Mouse (Mus musculus) stomach, postnatal 0 days (tissue): ENCODE measurements around the gene Tmem120b. TPM values are rescaled to one million over a fixed set of nuclear protein-coding genes. Genes with fewer than 3 reads are reported as not detected.

Experiments
- ATAC-seq: fragments of 200-750 bp; cut with Nextera tagmentation; 2 replicates; pipeline ENCODE4 v1.8.0; 2017; ENCODE audit not compliant: low FRiP score, low TSS enrichment
- DNase-seq: peaks from one replicate; pipeline ENCODE4 v3.0.0-alpha.2; 2016; ENCODE audit warnings: low spot score
- H3K27ac ChIP-seq: fragments of 300-500 bp; sonication (generic); replicated peaks from 2 replicates; pipeline ENCODE4 v1.5.1; 2014; ENCODE audit warnings: mild to moderate bottlenecking, control low read depth
- H3K27me3 ChIP-seq: fragments of 300-500 bp; sonication (generic); 2 replicates; pipeline ENCODE4 v1.6.1; 2014; ENCODE audit warnings: low read length; ENCODE audit not compliant: control insufficient read depth, insufficient read depth
- H3K36me3 ChIP-seq: fragments of 300-500 bp; sonication (generic); 2 replicates; pipeline ENCODE4 v1.6.1; 2014; ENCODE audit warnings: low read length, mixed read lengths; ENCODE audit not compliant: control insufficient read depth, insufficient read depth
- H3K4me1 ChIP-seq: fragments of 300-500 bp; sonication (generic); replicated peaks from 2 replicates; pipeline ENCODE4 v1.6.1; 2014; ENCODE audit warnings: antibody characterized with exemption; ENCODE audit not compliant: control insufficient read depth, insufficient read depth
- H3K4me2 ChIP-seq: fragments of 300-500 bp; sonication (generic); replicated peaks from 2 replicates; pipeline ENCODE4 v1.6.1; 2014; ENCODE audit warnings: low read depth, mild to moderate bottlenecking, control low read depth, moderate library complexity
- H3K4me3 ChIP-seq: fragments of 300-500 bp; sonication (generic); 2 replicates; pipeline ENCODE4 v1.5.1; 2014; ENCODE audit warnings: low read depth, low read length, control low read depth
- H3K9ac ChIP-seq: fragments of 300-500 bp; sonication (generic); 2 replicates; pipeline ENCODE4 v1.6.1; 2014; ENCODE audit warnings: mild to moderate bottlenecking, low read length, control low read depth, mixed read lengths
- H3K9me3 ChIP-seq: fragments of 300-500 bp; sonication (generic); 2 replicates; pipeline ENCODE4 v1.6.1; 2016; ENCODE audit warnings: low read length; ENCODE audit not compliant: control insufficient read depth
- CTCF ChIP-seq: IDR thresholded peaks from 2 replicates; pipeline ENCODE4 v1.5.1; 2016; ENCODE audit warnings: antibody characterized with exemption, low read depth, mild to moderate bottlenecking, moderate library complexity
- EP300 ChIP-seq: optimal IDR thresholded peaks from 2 replicates; pipeline ENCODE3; 2016; ENCODE audit warnings: antibody characterized with exemption
- WGBS: fragments of 180-500 bp; shearing (Covaris S2); extraction: QIAGEN DNeasy Blood & Tissue Kit; methylation state at CpG from one replicate; pipeline ENCODE4 v1.1.7; 2014; 5-methylcytosine and 5-hydroxymethylcytosine counted together
- polyA plus RNA-seq: library from polyadenylated mRNA; unstranded; fragments of >200 nt; fragmentation: Nextera tagmentation; extraction: Ambion mirVana; gene quantifications from 2 replicates; pipeline ENCODE4 v1.2.1, GENCODE M21; 2015

The Tmem120b gene
- polyA plus RNA-seq, 1 experiment from 2014 or later: 9.1 TPM

DNA sequence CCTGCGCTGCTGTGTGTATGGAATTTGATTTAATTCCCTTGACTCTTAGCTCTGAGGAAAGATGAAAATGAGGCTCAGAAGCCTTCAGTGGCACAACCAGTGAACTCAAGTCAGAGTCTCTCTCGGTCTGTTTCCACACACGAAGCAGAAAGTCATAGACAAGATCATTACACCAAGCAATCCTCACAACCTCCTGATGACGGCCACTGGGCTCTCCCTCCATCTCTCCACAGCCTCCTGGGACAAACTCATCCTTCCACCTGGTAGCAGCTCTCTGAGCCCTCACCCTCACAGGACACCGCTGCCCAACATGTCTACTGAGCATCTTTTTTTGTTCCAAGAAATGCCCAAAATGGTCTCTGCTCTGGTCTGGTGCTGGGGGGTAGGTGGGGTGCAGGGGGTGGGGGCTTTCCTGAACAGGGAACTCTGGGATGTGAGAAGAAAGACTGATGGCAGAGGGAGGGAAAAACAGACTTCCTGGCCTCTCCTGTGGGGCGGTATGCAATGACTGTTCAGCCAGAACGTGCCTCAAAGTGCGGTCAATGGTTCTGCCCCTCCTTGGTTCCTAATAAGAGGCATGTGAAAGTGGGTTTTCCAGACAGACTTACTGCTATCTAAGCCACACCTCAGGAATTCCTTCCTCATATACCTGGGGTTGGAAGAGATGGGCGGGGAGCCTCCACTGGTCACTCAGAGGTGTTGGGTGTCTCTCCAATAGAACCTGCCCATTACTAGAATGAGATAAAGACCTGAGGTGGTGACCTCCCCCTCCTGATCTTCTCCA is 62.0 kb downstream of the Tmem120b start:
- H3K4me3 ChIP-seq: no peak overlapping the region
- peak overlapping the region; percentile 30; the same call in 1 of the 2 replicates for H3K27ac ChIP-seq
- DNase-seq: no peak
- H3K9me3 ChIP-seq: no peaks in the 10 kb centered on the region
- H3K27me3 ChIP-seq: no peaks in the 10 kb centered on the region
- 0 out of 2 replicates have a peak, but pooled peaks cover 2% of the 10 kb centered on the region for H3K36me3 ChIP-seq
- H3K4me2 ChIP-seq: no peak overlapping the region
- H3K9ac ChIP-seq: no peak overlapping the region
- no peak for TF ChIP-seq EP300
- TF ChIP-seq CTCF: no peak
- peaks cover 12% of the 10 kb centered on the region for H3K4me1 ChIP-seq
- 87% methylated on average over 9 of the region's 9 CpGs for WGBS
- no peak for ATAC-seq

DNA sequence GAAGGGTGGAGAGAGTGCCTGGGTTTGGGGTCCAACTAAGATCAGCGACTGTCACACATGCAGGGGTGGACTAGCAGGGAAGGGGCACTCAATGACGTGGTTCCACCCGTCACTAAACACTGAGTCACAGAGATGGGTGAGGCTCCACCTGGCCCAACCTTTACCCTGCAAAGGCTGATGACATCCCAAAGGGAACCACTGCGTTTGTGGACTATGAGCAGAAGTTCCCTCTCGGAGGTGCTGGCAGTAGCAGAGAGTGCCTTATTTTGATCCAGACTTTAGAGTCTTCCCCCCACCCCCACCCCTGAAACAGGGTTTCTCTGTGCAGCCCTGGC is 62.6 kb downstream of the Tmem120b start:
- ATAC-seq: peak; percentile 44
- no peak overlapping the region for H3K4me3 ChIP-seq
- peaks cover 15% of the 10 kb centered on the region for H3K4me1 ChIP-seq
- no peak overlapping the region for H3K4me2 ChIP-seq
- WGBS: 74% methylated on average over 5 of the region's 5 CpGs
- H3K9me3 ChIP-seq: no peaks in the 10 kb centered on the region
- H3K27me3 ChIP-seq: no peaks in the 10 kb centered on the region
- peak; percentile 65 for DNase-seq
- no peak for TF ChIP-seq CTCF
- TF ChIP-seq EP300: no peak
- H3K27ac ChIP-seq: peak overlapping the region; percentile 30; the same call in 1 of the 2 replicates
- no peak overlapping the region for H3K9ac ChIP-seq
- H3K36me3 ChIP-seq: 0 out of 2 replicates have a peak, but pooled peaks cover 2% of the 10 kb centered on the region

DNA sequence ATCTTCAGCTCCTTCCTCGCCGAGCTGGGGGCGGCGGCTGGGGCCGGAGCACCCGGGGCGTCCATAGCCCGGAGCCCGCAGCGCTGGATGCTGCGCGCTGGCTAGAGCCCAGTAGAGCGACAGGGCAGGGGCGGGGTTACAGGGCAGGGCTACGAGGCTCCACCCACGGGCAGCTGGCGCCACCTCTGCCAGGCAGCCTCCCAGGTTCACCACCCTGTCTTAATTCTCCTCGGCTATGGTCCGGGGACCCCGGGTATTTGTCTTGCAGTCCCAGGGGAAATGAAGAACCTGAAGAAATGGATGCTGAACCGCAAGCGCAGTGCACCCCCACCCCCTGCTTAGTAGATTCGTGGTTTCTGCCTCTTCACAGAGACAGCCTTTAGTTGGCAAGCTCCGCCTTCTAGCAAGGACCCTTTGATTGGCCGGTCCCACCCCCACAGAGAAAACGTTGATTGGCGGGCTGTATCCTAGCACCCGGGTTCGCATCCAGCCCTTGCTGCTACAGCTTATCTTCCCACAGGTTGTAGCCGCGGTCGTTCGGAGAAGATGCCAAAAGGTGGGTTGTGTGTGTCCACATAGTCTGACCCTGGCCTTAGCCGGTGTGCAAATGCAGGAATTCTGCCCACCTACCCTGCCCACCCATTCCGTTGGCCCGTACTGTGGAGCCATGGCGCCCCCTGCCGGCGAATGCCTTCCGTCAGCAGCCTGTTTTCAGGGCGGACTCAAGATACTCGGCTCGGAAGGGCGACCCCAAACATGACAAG is 64.3 kb downstream of the Tmem120b start, which contains the start of gene Rhof:
TSS of gene Rhof (minus strand) at position 385 of the 764 bp plus-strand sequence.
- Histone ChIP-seq H3K27ac (peak within 1 kb of the TSS; percentile 85), H3K4me3 (peak within 1 kb of the TSS; percentile 42), H3K4me1 (peaks cover 21% of the 10 kb centered on the region), H3K36me3 (0 out of 2 replicates have a peak, but pooled peaks cover 2% of the 10 kb centered on the region), H3K9ac (peak within 1 kb of the TSS; percentile 60), H3K9me3 (no peaks in the 10 kb centered on the region), H3K27me3 (no peaks in the 10 kb centered on the region), H3K4me2 (peak within 1 kb of the TSS; percentile 69)
- WGBS: 3% methylated on average over 43 of the region's 44 CpGs
- no peak for TF ChIP-seq EP300
- TF ChIP-seq CTCF: peak; percentile 94
- peak; percentile 24; the same call in 1 of the 2 replicates for ATAC-seq
- DNase-seq: peak; percentile 86

DNA sequence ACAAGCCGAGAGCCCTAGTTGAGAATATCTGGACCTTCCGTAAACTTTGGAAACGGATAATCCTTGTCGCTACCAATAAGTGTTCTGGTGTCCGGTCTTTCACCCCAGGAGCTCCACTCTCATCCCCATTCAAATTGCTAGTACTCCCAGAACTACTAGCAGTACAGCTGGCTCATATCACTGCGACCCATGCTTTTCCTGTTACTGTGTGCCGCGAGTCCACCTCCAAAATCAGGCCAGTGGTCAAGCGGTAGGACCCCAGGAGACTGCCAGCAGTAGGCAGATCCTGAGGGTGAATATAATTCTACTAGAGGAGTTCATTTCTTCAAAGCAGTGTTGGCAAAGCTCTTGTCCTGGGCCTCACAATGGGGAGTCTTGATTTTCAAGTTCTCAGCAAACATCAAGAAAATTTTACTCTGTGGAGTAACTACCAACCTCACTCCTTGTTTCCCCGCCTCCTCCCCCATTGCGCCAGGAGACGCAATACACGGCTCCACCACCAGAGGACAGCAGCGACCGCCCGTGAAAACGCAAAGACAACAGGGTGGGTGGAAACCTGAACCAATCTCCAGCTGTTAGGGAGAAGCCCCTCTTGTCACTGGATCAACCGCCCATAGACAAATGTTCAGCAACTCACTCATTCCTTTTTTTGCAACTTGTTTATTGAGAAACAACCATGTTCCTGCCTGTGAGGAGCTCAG is 65.0 kb downstream of the Tmem120b start:
- 0 out of 2 replicates have a peak, but pooled peaks cover 2% of the 10 kb centered on the region for H3K36me3 ChIP-seq
- no peak for ATAC-seq
- no peak overlapping the region for H3K9ac ChIP-seq
- TF ChIP-seq CTCF (peak; percentile 99), EP300 (no peak)
- peak; percentile 92 for DNase-seq
- peak overlapping the region; percentile 69; the same call in 1 of the 2 replicates for H3K4me2 ChIP-seq
- H3K9me3 ChIP-seq: no peaks in the 10 kb centered on the region
- peak overlapping the region; percentile 100 for H3K27ac ChIP-seq
- no peak overlapping the region for H3K4me3 ChIP-seq
- H3K27me3 ChIP-seq: no peaks in the 10 kb centered on the region
- H3K4me1 ChIP-seq: peaks cover 21% of the 10 kb centered on the region
- 16% methylated on average over 18 of the region's 18 CpGs for WGBS

DNA sequence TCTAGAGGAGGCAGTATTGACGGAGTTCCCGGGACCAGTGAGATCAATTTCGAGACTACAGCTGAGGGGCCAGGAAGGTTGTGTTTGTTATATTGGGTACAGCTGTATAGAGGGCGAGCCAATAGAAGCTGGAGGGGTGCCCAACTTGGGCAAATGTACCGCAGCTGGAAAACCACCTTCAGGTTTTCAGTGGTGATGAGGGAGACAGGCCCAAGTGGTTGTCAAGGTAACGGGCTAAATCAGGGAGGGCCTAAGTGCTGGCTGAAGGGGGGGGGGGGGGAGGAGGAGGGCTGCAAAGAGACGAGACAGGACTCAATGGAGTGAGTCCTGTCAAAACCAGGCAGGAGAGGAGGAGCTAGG is 65.5 kb downstream of the Tmem120b start:
- Histone ChIP-seq H3K27me3 (no peaks in the 10 kb centered on the region), H3K27ac (peak overlapping the region; percentile 100), H3K36me3 (no peaks in the 10 kb centered on the region), H3K4me1 (peaks cover 21% of the 10 kb centered on the region), H3K4me3 (no peak overlapping the region), H3K4me2 (0 out of 2 replicates have a peak overlapping the region, but pooled peaks have one; percentile 12), H3K9me3 (no peaks in the 10 kb centered on the region), H3K9ac (no peak overlapping the region)
- no peak for ATAC-seq
- DNase-seq: no peak
- WGBS: 25% methylated on average over 6 of the region's 7 CpGs
- no peak for TF ChIP-seq EP300
- TF ChIP-seq CTCF: no peak
